Comparison of ENCODE assay signal across 8 mouse cellular contexts in the genomic region with DNA sequence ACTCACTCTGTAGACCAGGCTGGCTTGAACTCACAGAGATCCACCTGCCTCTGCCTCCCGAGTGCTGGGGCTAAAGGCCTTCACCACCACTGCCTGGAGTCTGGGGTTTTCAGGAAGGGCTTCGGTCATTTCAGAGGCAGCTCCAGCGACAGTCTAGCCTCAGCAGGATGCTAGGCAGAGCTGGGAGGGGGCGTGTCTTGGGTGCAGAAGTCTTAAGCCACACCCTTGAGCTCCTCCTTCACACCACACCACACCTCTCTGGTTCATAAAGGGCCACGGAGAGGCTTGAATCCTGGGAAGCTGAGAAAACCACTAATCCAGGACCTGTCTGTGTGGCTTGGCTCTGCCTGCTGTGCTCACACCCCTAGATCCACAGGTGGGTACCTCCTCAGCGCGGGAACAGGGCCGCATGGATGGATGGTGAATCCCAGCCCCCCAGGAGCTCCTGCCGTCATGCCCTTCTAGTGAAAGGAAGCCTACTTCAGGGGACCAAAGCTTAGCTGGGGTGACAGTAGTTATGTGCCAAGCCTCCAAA. TPM values are rescaled to one million over a fixed set of nuclear protein-coding genes. Genes with fewer than 3 reads are reported as not detected.
DNase-seq lines count a peak whose midpoint lies in the region; ATAC-seq and TF ChIP-seq lines count a peak whose summit lies in the region.

TSS of gene Por (plus strand) at position 293 of the 535 bp plus-strand sequence.

- TF ChIP-seq POLR2A in bone marrow macrophage, adult 2 months (IDR thresholded peaks at IDR 0.05; ENCODE audit: borderline replicate concordance, low read depth, low read length): no peak

- WGBS in intestine, embryonic 15.5 days: 21% methylated on average over 9 of the region's 9 CpGs
- 22% methylated on average over 9 of the region's 9 CpGs for WGBS in liver, embryonic 16.5 days (ENCODE audit: insufficient replicate concordance)

- H3K9ac ChIP-seq in intestine, embryonic 15.5 days: no peak within 1 kb of the TSS
- H3K9ac ChIP-seq in liver, embryonic 16.5 days (ENCODE audit: low read depth, low read length): no peak within 1 kb of the TSS

- no peak within 1 kb of the TSS for H3K27ac ChIP-seq in layer of hippocampus, adult 2 months
- no peak within 1 kb of the TSS for H3K27ac ChIP-seq in bone marrow macrophage, adult 2 months (ENCODE audit: insufficient read depth, low read depth, low read length)
- H3K27ac ChIP-seq in intestine, embryonic 15.5 days: no peak within 1 kb of the TSS
- no peak within 1 kb of the TSS for H3K27ac ChIP-seq in liver, embryonic 16.5 days (ENCODE audit: low read length)

- no peak within 1 kb of the TSS for H3K4me3 ChIP-seq in layer of hippocampus, adult 2 months
- H3K4me3 ChIP-seq in bone marrow macrophage, adult 2 months (ENCODE audit: insufficient read depth, low read length): no peak within 1 kb of the TSS
- H3K4me3 ChIP-seq in intestine, embryonic 15.5 days (replicated peaks): no peak within 1 kb of the TSS
- no peak within 1 kb of the TSS for H3K4me3 ChIP-seq in liver, embryonic 16.5 days (ENCODE audit: low read depth, low read length)

- no peaks in the 10 kb centered on the region for H3K36me3 ChIP-seq in intestine, embryonic 15.5 days
- H3K36me3 ChIP-seq in liver, embryonic 16.5 days (ENCODE audit: control insufficient read depth, insufficient read depth): no peaks in the 10 kb centered on the region

- peaks cover 19% of the 10 kb centered on the region for H3K4me1 ChIP-seq in bone marrow macrophage, adult 2 months (ENCODE audit: control insufficient read depth, insufficient read depth, low read length)
- peaks cover 9% of the 10 kb centered on the region for H3K4me1 ChIP-seq in intestine, embryonic 15.5 days (replicated peaks)
- peaks cover 4% of the 10 kb centered on the region for H3K4me1 ChIP-seq in liver, embryonic 16.5 days (ENCODE audit: control insufficient read depth, low read depth, low read length)

- H3K27me3 ChIP-seq in intestine, embryonic 15.5 days (replicated peaks): no peaks in the 10 kb centered on the region
- H3K27me3 ChIP-seq in liver, embryonic 16.5 days (ENCODE audit: control insufficient read depth, insufficient read depth, low read depth, low read length): no peaks in the 10 kb centered on the region

- TF ChIP-seq CTCF in layer of hippocampus, adult 2 months (conservative IDR thresholded peaks at IDR 0.05): no peak
- no peak for TF ChIP-seq CTCF in bone marrow macrophage, adult 2 months (IDR thresholded peaks at IDR 0.05; ENCODE audit: low read depth, low read length)

- ATAC-seq in intestine, embryonic 15.5 days: peak; percentile 75
- ATAC-seq in liver, embryonic 16.5 days (ENCODE audit: low read depth): no peak
- ATAC-seq in neutrophil, adult 5-6 weeks (ENCODE audit: extremely low read depth, insufficient number of reproducible peaks, low FRiP score, poor library complexity, severe bottlenecking): 0 out of 2 replicates have a peak, but pooled peaks have one; percentile 24

- intact Hi-C loops in gastrocnemius, postnatal 36 days (cut with DNase I): no loop called here

- no peak for DNase-seq in layer of hippocampus, adult 2 months (ENCODE audit: low spot score in 2 of 2)
- no peak for DNase-seq in layer of hippocampus, adult 11-12 months (ENCODE audit: low spot score)
- DNase-seq in gastrocnemius, postnatal 36 days: no peak
- DNase-seq in urinary bladder, postnatal 25 days (ENCODE audit: low spot score): no peak

- no peaks in the 10 kb centered on the region for H3K9me3 ChIP-seq in intestine, embryonic 15.5 days
- H3K9me3 ChIP-seq in liver, embryonic 16.5 days (replicated peaks; ENCODE audit: control insufficient read depth, low read length): no peaks in the 10 kb centered on the region

- H3K4me2 ChIP-seq in intestine, embryonic 15.5 days (replicated peaks): peak within 1 kb of the TSS; percentile 28; the same call in 1 of the 2 replicates
- no peak within 1 kb of the TSS for H3K4me2 ChIP-seq in liver, embryonic 16.5 days (ENCODE audit: low read depth, low read length)

RNA-seq across cellular contexts. Expression of gene Por, which starts in this region (rescaled TPM):
- 100 to 1,000 TPM; 103 to 112 TPM for total RNA-seq in layer of hippocampus, adult 2 months (2021)
- polyA plus RNA-seq in bone marrow macrophage, adult 2 months (2012; ENCODE audit: insufficient read depth, insufficient read length, missing spikeins): 69.1 and 83.9 TPM in 2 replicates
- 10 to 100 TPM; 26.3 to 31.8 TPM for total RNA-seq in gastrocnemius, postnatal 36 days (2021)
- polyA plus RNA-seq in intestine, embryonic 15.5 days (2015; fragmentation: Nextera tagmentation; extraction: Ambion mirVana): 86.0 TPM in 2 replicates
- polyA plus RNA-seq in liver, embryonic 16.5 days (2015; fragmentation: Nextera tagmentation; extraction: Ambion mirVana): 46.9 and 53.1 TPM in 2 replicates
- total RNA-seq in neutrophil, adult 5-6 weeks (2017): 118 and 124 TPM in 2 replicates
